Mouse (Mus musculus) CH12.LX (cell line): ENCODE results near the gene Mpp4. TPM values are rescaled to one million over a fixed set of nuclear protein-coding genes. Genes with fewer than 3 reads are reported as not detected.

Source experiments
- DNase-seq: peaks from one replicate; pipeline ENCODE4 v3.0.0-alpha.2; 2013; ENCODE audit errors: extremely low read depth
- H3K27ac ChIP-seq: 2 replicates; pipeline ENCODE4 v1.5.1; 2012; ENCODE audit warnings: low read depth, mild to moderate bottlenecking, control low read depth, moderate library complexity; ENCODE audit not compliant: insufficient read depth
- H3K27me3 ChIP-seq: replicated peaks from 2 replicates; pipeline ENCODE3; 2012; ENCODE audit warnings: inconsistent platforms
- H3K36me3 ChIP-seq, 2 experiments: replicated peaks in 1 of 2; 2 replicates each; pipeline versions ENCODE3 to v1.6.1; 2012; ENCODE audit warnings: inconsistent platforms in 1 of 2, low read length in 1 of 2, mild to moderate bottlenecking in 1 of 2, mixed read lengths in 1 of 2, moderate library complexity in 1 of 2; ENCODE audit not compliant: control insufficient read depth in 1 of 2, insufficient read depth in 1 of 2
- H3K4me1 ChIP-seq, 2 experiments: 2 replicates each; pipeline ENCODE4 v1.6.1; 2012; ENCODE audit warnings: inconsistent platforms in 1 of 2, moderate library complexity in 1 of 2; ENCODE audit not compliant: insufficient read depth in 2 of 2, control insufficient read depth in 1 of 2
- H3K4me2 ChIP-seq: 2 replicates; pipeline ENCODE4 v1.6.1; 2012; ENCODE audit warnings: low read depth, mild to moderate bottlenecking, control low read depth; ENCODE audit not compliant: poor library complexity, insufficient read depth, severe bottlenecking
- H3K4me3 ChIP-seq, 3 experiments: fragments of 150-350 bp in 1 of 3; sonication (generic) in 1 of 3; replicated peaks in 1 of 3; 2 replicates each; pipeline versions ENCODE3 to v1.5.1; 2011 to 2012; ENCODE audit warnings: low read depth in 2 of 3, low read length in 2 of 3, mild to moderate bottlenecking in 2 of 3, moderate library complexity in 2 of 3, control low read depth in 1 of 3, improper control_type of control experiment in 1 of 3, inconsistent platforms in 1 of 3, mixed read lengths in 1 of 3; ENCODE audit not compliant: poor library complexity in 1 of 3
- H3K79me2 ChIP-seq: replicated peaks from 2 replicates; pipeline ENCODE4 v1.6.1; 2012; ENCODE audit warnings: mild to moderate bottlenecking, moderate library complexity; ENCODE audit not compliant: control insufficient read depth, poor library complexity, insufficient read depth, severe bottlenecking; ENCODE audit errors: extremely low read depth
- H3K9ac ChIP-seq: 2 replicates; pipeline ENCODE4 v1.6.1; 2012; ENCODE audit warnings: low read depth, mild to moderate bottlenecking, control low read depth, moderate library complexity; ENCODE audit not compliant: insufficient read depth
- H3K9me3 ChIP-seq: replicated peaks from 2 replicates; pipeline ENCODE3; 2012; ENCODE audit warnings: low read length, inconsistent platforms, mixed read lengths
- BHLHE40 ChIP-seq: IDR thresholded peaks from 2 replicates; pipeline ENCODE4 v1.6.1; 2011; ENCODE audit warnings: mild to moderate bottlenecking, low read depth, low read length, improper control_type of control experiment
- CHD2 ChIP-seq: IDR thresholded peaks from 2 replicates; pipeline ENCODE4 v1.6.1; 2011; ENCODE audit warnings: low read length, improper control_type of control experiment
- E2F4 ChIP-seq: IDR thresholded peaks from 2 replicates; pipeline ENCODE4 v1.6.1; 2011; ENCODE audit warnings: low read depth, low read length, improper control_type of control experiment; ENCODE audit not compliant: insufficient replicate concordance
- ELF1 ChIP-seq: IDR thresholded peaks from 2 replicates; pipeline ENCODE4 v1.6.1; 2014; ENCODE audit warnings: low read depth, mild to moderate bottlenecking, inconsistent platforms, low read length, improper control_type of control experiment
- EP300 ChIP-seq: IDR thresholded peaks from 2 replicates; pipeline ENCODE4 v1.6.1; 2011; ENCODE audit warnings: low read length, improper control_type of control experiment
- GABPA ChIP-seq: IDR thresholded peaks from 2 replicates; pipeline ENCODE4 v1.6.1; 2012; ENCODE audit warnings: low read depth, low read length, improper control_type of control experiment, inconsistent platforms; ENCODE audit not compliant: insufficient replicate concordance
- HCFC1 ChIP-seq: IDR thresholded peaks from 2 replicates; pipeline ENCODE4 v1.6.1; 2012; ENCODE audit warnings: low read depth, mild to moderate bottlenecking, inconsistent platforms, low read length, improper control_type of control experiment
- JUN ChIP-seq: IDR thresholded peaks from 2 replicates; pipeline ENCODE4 v1.6.1; 2011; ENCODE audit warnings: low read depth, mild to moderate bottlenecking, low read length, improper control_type of control experiment, moderate library complexity; ENCODE audit not compliant: insufficient read depth
- JUND ChIP-seq: conservative IDR thresholded peaks from 2 replicates; pipeline ENCODE4 v1.6.1; 2011; ENCODE audit warnings: low read depth, low read length, improper control_type of control experiment
- MAFK ChIP-seq: IDR thresholded peaks from 2 replicates; pipeline ENCODE4 v1.6.1; 2011; ENCODE audit warnings: low read length, improper control_type of control experiment; ENCODE audit not compliant: insufficient replicate concordance
- MEF2A ChIP-seq: IDR thresholded peaks from 2 replicates; pipeline ENCODE4 v1.6.1; 2014; ENCODE audit warnings: low read depth, mild to moderate bottlenecking, inconsistent platforms, low read length, improper control_type of control experiment, borderline replicate concordance
- MYC ChIP-seq: IDR thresholded peaks from 2 replicates; pipeline ENCODE4 v1.6.1; 2011; ENCODE audit warnings: low read depth, mild to moderate bottlenecking, improper control_type of control experiment, low read length
- NRF1 ChIP-seq: IDR thresholded peaks from 2 replicates; pipeline ENCODE4 v1.6.1; 2014; ENCODE audit warnings: low read depth, mild to moderate bottlenecking, inconsistent platforms, low read length, improper control_type of control experiment, moderate library complexity
- PAX5 ChIP-seq: IDR thresholded peaks from 2 replicates; pipeline ENCODE4 v1.6.1; 2012; ENCODE audit warnings: low read length, inconsistent platforms, mixed read lengths
- POLR2AphosphoS2 ChIP-seq: IDR thresholded peaks from 2 replicates; pipeline ENCODE4 v1.6.1; 2011; ENCODE audit warnings: low read depth, low read length, improper control_type of control experiment
- SIN3A ChIP-seq: IDR thresholded peaks from 2 replicates; pipeline ENCODE4 v1.6.1; 2012; ENCODE audit warnings: low read length, improper control_type of control experiment, inconsistent platforms
- TCF12 ChIP-seq: IDR thresholded peaks from 2 replicates; pipeline ENCODE4 v1.6.1; 2014; ENCODE audit warnings: low read depth, mild to moderate bottlenecking, inconsistent platforms, low read length, improper control_type of control experiment
- UBTF ChIP-seq: IDR thresholded peaks from 2 replicates; pipeline ENCODE4 v1.6.1; 2012; ENCODE audit warnings: low read depth, mild to moderate bottlenecking, inconsistent platforms, low read length, improper control_type of control experiment, moderate library complexity
- USF1 ChIP-seq: IDR thresholded peaks from 2 replicates; pipeline ENCODE4 v1.6.1; 2014; ENCODE audit warnings: low read depth, mild to moderate bottlenecking, inconsistent platforms, low read length, improper control_type of control experiment
- USF2 ChIP-seq: conservative IDR thresholded peaks from 2 replicates; pipeline ENCODE4 v1.6.1; 2011; ENCODE audit warnings: low read depth, low read length, improper control_type of control experiment
- ZMIZ1 ChIP-seq: IDR thresholded peaks from 2 replicates; pipeline ENCODE4 v1.6.1; 2012; ENCODE audit warnings: low read depth, mild to moderate bottlenecking, inconsistent platforms, low read length, improper control_type of control experiment
- dilution Hi-C: fragments of 300-500 bp; cut with MboI; formaldehyde crosslinking; loops from 2 replicates; pipeline ENCODE4 v1.14.3; 2020; ENCODE audit warnings: low sequenced_read_pairs; ENCODE audit not compliant: extremely low pct_unique_long_range_greater_than_20kb, extremely low pct_ligation_motif_present
- in situ Hi-C: fragments of 300-500 bp; cut with MboI; formaldehyde crosslinking; loops from 3 replicates; pipeline ENCODE4 v1.14.3; 2019; ENCODE audit warnings: low sequenced_read_pairs, low pct_ligation_motif_present, low pct_unique_long_range_greater_than_20kb, mixed read lengths
- polyA plus RNA-seq: library from polyadenylated mRNA; unstranded; fragments of >175 nt; gene quantifications from 2 replicates; pipeline ENCODE4 v1.2.1, GENCODE M21; 2012; ENCODE audit warnings: low read depth; ENCODE audit not compliant: insufficient read length
- total RNA-seq, 2 experiments: library from RNA; depleted of rRNA; stranded (reverse); fragments of 300-350 nt in 1 of 2; fragments of >200 nt in 1 of 2; gene quantifications; 2 replicates each; pipeline ENCODE4 v1.2.3; 2012 to 2014

Mpp4 gene
- total and polyA plus RNA-seq, 3 experiments, result 0.79 to 2.8 (median 1.1) TPM

DNA sequence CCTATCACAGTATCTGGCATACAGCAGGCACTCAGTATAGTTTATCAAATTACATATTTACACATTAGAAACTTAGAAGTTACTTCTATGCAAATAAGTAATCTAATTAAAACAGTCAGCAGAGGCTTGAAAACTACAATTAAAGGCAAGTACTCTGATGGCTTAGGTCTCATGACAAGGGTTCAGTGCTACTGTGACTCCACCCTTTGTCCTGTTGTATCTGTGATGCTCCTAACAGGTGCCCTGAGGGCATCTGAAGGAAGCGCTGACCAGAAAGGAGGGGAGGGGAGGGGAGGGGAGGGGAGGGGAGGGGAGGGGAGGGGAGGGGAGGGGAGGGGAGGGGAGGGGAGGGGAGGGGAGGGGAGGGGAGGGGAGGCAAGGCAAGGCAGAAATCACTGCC lies 49.8 kb upstream of the Mpp4 start:
- TF ChIP-seq JUND (no peak), MEF2A (no peak), ELF1 (no peak), USF2 (no peak), ZMIZ1 (no peak), BHLHE40 (no peak)
- H3K36me3 ChIP-seq, result peaks cover 13 to 49% of the 10 kb centered on the region in 2 experiments
- H3K4me1 ChIP-seq, result peaks cover 0 to 7% of the 10 kb centered on the region in 2 experiments; a peak in 1 of 4 replicates
- no peak for DNase-seq
- no peaks in the 10 kb centered on the region for H3K9me3 ChIP-seq
- in situ Hi-C loops (no loop called here), dilution Hi-C loops (no loop called here)
- H3K27ac ChIP-seq, result no peak overlapping the region
- no peak overlapping the region for H3K4me2 ChIP-seq
- H3K27me3 ChIP-seq, result no peaks in the 10 kb centered on the region
- H3K9ac ChIP-seq, result no peak overlapping the region
- no peaks in the 10 kb centered on the region for H3K79me2 ChIP-seq
- no peak overlapping the region for H3K4me3 ChIP-seq

GRCm38 (mm10) chr1:59212076-59212779 lies 49.0 kb upstream of the Mpp4 start:
- Histone ChIP-seq H3K79me2 (no peaks in the 10 kb centered on the region), H3K9me3 (no peaks in the 10 kb centered on the region), H3K4me2 (no peak overlapping the region), H3K27me3 (no peaks in the 10 kb centered on the region), H3K4me3 (no peak overlapping the region), H3K36me3 (peaks cover 13 to 46% of the 10 kb centered on the region in 2 experiments), H3K9ac (no peak overlapping the region), H3K4me1 (peaks cover 0 to 7% of the 10 kb centered on the region in 2 experiments; a peak in 1 of 4 replicates), H3K27ac (no peak overlapping the region)
- no peak for DNase-seq
- dilution Hi-C loops (no loop called here), in situ Hi-C loops (no loop called here)
- TF ChIP-seq UBTF, result no peak
- no peak for TF ChIP-seq EP300
- no peak for TF ChIP-seq MYC
- no peak for TF ChIP-seq ZMIZ1
- no peak for TF ChIP-seq MAFK
- TF ChIP-seq POLR2AphosphoS2, result no peak
- no peak for TF ChIP-seq USF2
- TF ChIP-seq JUND, result no peak
- TF ChIP-seq GABPA, result no peak
- no peak for TF ChIP-seq TCF12
- no peak for TF ChIP-seq JUN
- TF ChIP-seq SIN3A, result no peak
- no peak for TF ChIP-seq PAX5
- no peak for TF ChIP-seq BHLHE40
- no peak for TF ChIP-seq E2F4
- no peak for TF ChIP-seq CHD2
- no peak for TF ChIP-seq HCFC1
- TF ChIP-seq NRF1, result no peak
- TF ChIP-seq USF1, result no peak
